Mouse (Mus musculus): ENCODE results near the gene Dclre1a. TPM values are rescaled to one million over a fixed set of nuclear protein-coding genes. Genes with fewer than 3 reads are reported as not detected.

Gene Dclre1a
- polyA plus RNA-seq, 1 experiment: 8.4 TPM

DNA sequence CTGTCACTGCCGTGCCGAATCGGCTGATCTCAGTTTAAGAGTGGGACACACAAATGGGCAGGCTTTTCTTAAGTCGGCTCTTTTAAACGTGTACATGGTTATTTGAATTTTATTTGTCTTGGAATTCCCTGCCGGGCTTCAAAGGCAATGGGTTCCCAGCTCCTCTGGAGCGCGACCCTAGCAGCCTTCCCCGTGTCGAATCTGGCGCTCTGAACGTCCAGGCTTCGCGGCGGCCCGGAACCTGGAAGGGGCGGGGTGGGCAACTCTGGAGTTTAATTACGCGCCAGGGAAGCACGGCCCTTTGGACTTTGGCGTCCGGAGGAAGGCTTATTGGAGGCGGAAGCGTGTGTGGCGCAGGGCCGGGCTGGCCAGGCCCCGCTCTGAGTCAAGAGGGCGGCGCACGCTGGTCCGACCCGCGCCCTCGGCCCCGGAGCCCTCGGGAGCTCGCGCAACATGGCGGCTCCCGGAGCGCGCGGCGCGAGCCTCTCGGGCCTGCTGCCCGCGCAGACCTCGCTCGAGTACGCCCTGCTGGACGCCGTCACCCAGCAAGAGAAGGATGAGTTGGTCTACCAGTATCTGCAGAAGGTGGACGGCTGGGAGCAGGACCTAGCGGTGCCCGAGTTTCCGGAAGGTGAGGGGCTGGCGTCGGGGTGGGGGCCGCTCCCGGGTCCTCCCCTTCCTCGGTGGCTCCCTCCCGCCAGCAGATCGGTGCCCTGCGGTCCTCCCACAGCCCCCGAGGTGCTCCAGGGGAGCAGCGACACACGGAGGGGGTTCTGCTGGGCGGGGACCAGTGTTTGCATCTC lies 409 bp upstream of the Dclre1a start, which contains the start of gene Nhlrc2:
TSS of gene Nhlrc2 (plus strand) at position 32 of the 803 bp plus-strand sequence.
- under 1% methylated on average over 69 of the region's 69 CpGs for WGBS
- H3K27ac ChIP-seq (ENCODE audit: insufficient read depth, low read length): peak within 1 kb of the TSS; percentile 77

DNA sequence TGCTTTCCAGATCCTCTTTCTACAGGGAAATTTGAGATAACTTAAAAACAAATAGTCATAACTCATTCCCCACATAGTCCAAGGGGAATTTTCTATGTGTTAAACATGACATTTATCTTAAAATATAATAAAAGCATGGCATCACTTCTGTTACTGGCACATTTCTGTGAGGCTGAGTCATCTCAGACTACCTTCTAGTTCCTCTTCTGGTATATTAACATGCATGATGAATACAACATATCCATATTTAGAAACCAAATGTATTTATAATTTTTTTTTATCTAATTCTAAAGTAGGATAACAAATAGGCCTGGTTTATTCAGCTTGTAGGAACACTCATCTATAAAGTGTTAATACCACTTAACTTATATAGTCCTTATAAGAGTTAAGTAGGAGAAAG lies 2.0 kb downstream of the Dclre1a start:
- H3K27ac ChIP-seq (ENCODE audit: insufficient read depth, low read length): no peak overlapping the region
- no peaks in the 10 kb centered on the region for H3K4me1 ChIP-seq (ENCODE audit: control insufficient read depth, insufficient read depth, low read length)
- H3K27me3 ChIP-seq (ENCODE audit: control insufficient read depth, insufficient read depth, low read length): no peaks in the 10 kb centered on the region
- TF ChIP-seq POLR2A (IDR thresholded peaks at IDR 0.05; ENCODE audit: borderline replicate concordance, insufficient read depth, low read length): no peak
- no peak for TF ChIP-seq CTCF (IDR thresholded peaks at IDR 0.05; ENCODE audit: borderline replicate concordance, insufficient read depth, low read depth, low read length)
- DNase-seq: no peak
- no peak overlapping the region for H3K4me3 ChIP-seq (replicated peaks; ENCODE audit: insufficient read depth, low read depth, low read length)

More for the DNA sequence above, 409 bp upstream of the Dclre1a start, which contains the start of gene Nhlrc2:
- Histone ChIP-seq H3K4me1 (ENCODE audit: control insufficient read depth, insufficient read depth, low read length) (no peaks in the 10 kb centered on the region), H3K4me3 (replicated peaks; ENCODE audit: insufficient read depth, low read depth, low read length) (peak within 1 kb of the TSS; percentile 95), H3K27me3 (ENCODE audit: control insufficient read depth, insufficient read depth, low read length) (no peaks in the 10 kb centered on the region)
- TF ChIP-seq CTCF (IDR thresholded peaks at IDR 0.05; ENCODE audit: borderline replicate concordance, insufficient read depth, low read depth, low read length) (no peak), POLR2A (IDR thresholded peaks at IDR 0.05; ENCODE audit: borderline replicate concordance, insufficient read depth, low read length) (peak; percentile 41; the same call in 1 of the 2 replicates)
- DNase-seq: peak; percentile 83 to 90

DNA sequence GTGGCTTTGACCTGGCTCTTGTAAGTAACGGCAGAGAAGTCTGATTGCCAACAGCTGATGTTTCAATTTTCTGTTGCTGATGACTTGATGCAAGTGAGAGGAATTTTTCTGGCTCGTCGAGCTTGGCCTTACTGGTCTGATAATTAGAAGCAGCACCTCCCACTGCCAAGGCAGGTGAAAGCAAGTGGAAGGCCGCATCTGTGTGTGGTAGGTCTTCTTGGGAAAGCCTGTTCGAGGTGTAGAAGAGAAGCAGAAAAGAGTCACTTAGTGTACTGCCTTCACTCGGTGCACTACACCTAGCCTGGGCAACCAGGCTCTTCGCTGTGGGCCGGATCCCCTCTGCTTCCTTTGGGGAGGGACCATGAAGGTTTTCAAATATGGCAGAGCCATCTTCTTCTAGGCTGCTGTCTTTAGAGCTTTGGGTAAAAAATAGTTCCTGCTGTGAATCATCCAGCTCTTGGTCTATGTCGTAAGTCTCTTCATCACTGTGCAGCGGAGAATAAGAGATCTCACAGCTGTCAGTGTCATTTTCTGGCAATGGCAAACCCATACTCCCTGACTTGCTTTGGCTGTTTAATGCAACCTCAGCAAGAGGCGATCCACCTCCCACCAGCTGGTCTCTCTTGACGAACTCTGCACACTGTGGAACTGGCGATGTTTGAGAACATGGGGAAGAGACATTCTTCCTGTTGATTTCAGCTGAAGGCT lies 3.2 kb downstream of the Dclre1a start:
- 71% methylated on average over 13 of the region's 13 CpGs for WGBS
- H3K27ac ChIP-seq (ENCODE audit: insufficient read depth, low read length): no peak overlapping the region
- no peaks in the 10 kb centered on the region for H3K27me3 ChIP-seq (ENCODE audit: control insufficient read depth, insufficient read depth, low read length)
- no peaks in the 10 kb centered on the region for H3K4me1 ChIP-seq (ENCODE audit: control insufficient read depth, insufficient read depth, low read length)
- no peak for TF ChIP-seq POLR2A (IDR thresholded peaks at IDR 0.05; ENCODE audit: borderline replicate concordance, insufficient read depth, low read length)
- TF ChIP-seq CTCF (IDR thresholded peaks at IDR 0.05; ENCODE audit: borderline replicate concordance, insufficient read depth, low read depth, low read length): no peak
- no peak for DNase-seq
- no peak overlapping the region for H3K4me3 ChIP-seq (replicated peaks; ENCODE audit: insufficient read depth, low read depth, low read length)

DNA sequence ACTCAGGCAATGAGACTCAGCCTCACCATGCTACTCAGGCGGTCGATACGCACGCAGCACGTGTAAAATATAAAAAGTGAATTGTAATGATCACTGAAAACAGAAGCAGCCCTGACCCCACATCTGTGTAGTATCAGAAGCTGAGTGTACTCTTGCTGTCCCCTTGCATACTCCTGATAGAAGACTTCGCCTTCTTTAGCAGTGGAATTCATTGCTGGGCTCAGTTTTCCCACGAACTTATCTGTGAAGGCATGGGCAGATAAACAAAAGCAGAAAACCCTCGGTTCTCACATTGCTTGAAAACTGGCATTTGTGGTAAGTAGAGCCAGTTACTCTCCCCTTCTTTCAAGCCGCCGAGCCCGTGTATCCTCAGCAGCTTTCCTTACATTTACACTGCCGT lies 4.7 kb downstream of the Dclre1a start:
- no peak overlapping the region for H3K4me3 ChIP-seq (replicated peaks; ENCODE audit: insufficient read depth, low read depth, low read length)
- no peaks in the 10 kb centered on the region for H3K27me3 ChIP-seq (ENCODE audit: control insufficient read depth, insufficient read depth, low read length)
- 93% methylated on average over 12 of the region's 12 CpGs for WGBS
- H3K27ac ChIP-seq (ENCODE audit: insufficient read depth, low read length): no peak overlapping the region
- no peak for TF ChIP-seq POLR2A (IDR thresholded peaks at IDR 0.05; ENCODE audit: borderline replicate concordance, insufficient read depth, low read length)
- no peak for TF ChIP-seq CTCF (IDR thresholded peaks at IDR 0.05; ENCODE audit: borderline replicate concordance, insufficient read depth, low read depth, low read length)
- no peak for DNase-seq
- no peaks in the 10 kb centered on the region for H3K4me1 ChIP-seq (ENCODE audit: control insufficient read depth, insufficient read depth, low read length)

DNA sequence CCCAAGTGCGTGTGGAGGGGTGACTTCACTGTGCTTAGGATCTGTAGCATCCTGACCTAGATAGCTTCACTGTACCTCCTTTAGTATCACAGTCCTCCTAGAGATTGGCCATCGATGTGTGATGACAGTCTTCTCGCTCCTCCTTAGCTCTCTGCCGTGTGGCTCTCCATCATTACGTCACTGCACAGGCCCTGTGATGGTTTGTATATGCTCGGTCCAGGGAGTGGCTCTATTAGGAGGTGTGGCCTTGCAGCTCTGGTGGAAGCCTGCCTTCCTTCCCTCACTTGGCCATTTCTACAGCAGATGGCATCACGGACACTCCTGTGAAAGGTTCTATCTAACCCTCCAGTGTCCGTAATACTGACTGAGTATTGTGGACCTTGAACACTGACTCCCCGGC lies 12.3 kb downstream of the Dclre1a start:
- no peak for DNase-seq
- H3K4me1 ChIP-seq (ENCODE audit: control insufficient read depth, insufficient read depth, low read length): 0 out of 2 replicates have a peak, but pooled peaks cover 2% of the 10 kb centered on the region
- H3K27ac ChIP-seq (ENCODE audit: insufficient read depth, low read length): no peak overlapping the region
- no peak overlapping the region for H3K4me3 ChIP-seq (replicated peaks; ENCODE audit: insufficient read depth, low read depth, low read length)
- WGBS: 88% methylated on average over 9 of the region's 9 CpGs
- no peak for TF ChIP-seq POLR2A (IDR thresholded peaks at IDR 0.05; ENCODE audit: borderline replicate concordance, insufficient read depth, low read length)
- no peak for TF ChIP-seq CTCF (IDR thresholded peaks at IDR 0.05; ENCODE audit: borderline replicate concordance, insufficient read depth, low read depth, low read length)
- no peaks in the 10 kb centered on the region for H3K27me3 ChIP-seq (ENCODE audit: control insufficient read depth, insufficient read depth, low read length)

DNA sequence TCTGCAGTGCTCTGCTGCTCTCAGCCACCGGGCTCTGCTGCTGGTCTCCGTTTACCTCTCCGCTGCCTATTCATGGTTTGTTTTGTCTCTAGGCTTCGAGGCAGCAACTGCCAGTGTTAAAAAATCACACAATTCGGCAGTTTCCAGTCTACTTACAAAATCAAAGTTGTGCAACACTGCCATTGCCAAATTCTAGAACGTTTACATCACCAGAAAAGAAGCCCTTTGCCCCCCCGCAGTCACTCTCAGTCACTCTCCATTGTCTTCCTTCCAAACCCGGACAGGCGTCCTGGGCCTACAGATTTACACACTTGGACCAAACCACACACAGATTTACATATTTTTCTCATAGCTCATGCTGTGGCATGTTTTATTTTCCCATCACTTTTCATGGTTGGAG lies 13.0 kb downstream of the Dclre1a start:
- no peak for DNase-seq
- TF ChIP-seq CTCF (IDR thresholded peaks at IDR 0.05; ENCODE audit: borderline replicate concordance, insufficient read depth, low read depth, low read length): no peak
- TF ChIP-seq POLR2A (IDR thresholded peaks at IDR 0.05; ENCODE audit: borderline replicate concordance, insufficient read depth, low read length): no peak
- 50% methylated on average over 9 of the region's 9 CpGs for WGBS

DNA sequence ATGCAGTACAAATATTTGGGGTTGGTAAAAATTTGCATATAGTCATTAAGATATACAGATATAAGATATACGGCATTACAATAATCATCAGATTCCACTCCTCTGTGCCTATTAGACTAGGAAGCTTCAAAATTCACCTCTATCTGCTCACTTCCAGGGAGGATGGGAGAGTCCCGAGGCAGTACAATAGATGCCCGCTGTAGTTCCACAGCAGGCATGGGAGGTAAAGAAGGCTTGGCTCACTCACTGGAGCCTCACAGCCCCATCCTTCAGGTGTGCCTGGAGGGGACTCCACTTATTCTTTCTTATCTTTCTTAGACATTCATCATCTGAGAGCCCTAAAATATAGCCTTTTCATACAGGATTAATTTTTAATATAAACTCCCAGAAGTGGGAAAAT lies 13.7 kb downstream of the Dclre1a start:
- 83% methylated on average over 3 of the region's 3 CpGs for whole genome bisulfite sequencing
- TF ChIP-seq CTCF (IDR thresholded peaks at IDR 0.05; ENCODE audit: borderline replicate concordance, insufficient read depth, low read depth, low read length): no peak
- no peak for TF ChIP-seq POLR2A (IDR thresholded peaks at IDR 0.05; ENCODE audit: borderline replicate concordance, insufficient read depth, low read length)
- no peaks in the 10 kb centered on the region for H3K27me3 ChIP-seq (ENCODE audit: control insufficient read depth, insufficient read depth, low read length)
- H3K4me3 ChIP-seq (replicated peaks; ENCODE audit: insufficient read depth, low read depth, low read length): no peak overlapping the region
- no peak overlapping the region for H3K27ac ChIP-seq (ENCODE audit: insufficient read depth, low read length)
- no peak for DNase-seq
- 0 out of 2 replicates have a peak, but pooled peaks cover 2% of the 10 kb centered on the region for H3K4me1 ChIP-seq (ENCODE audit: control insufficient read depth, insufficient read depth, low read length)

More for the DNA sequence above, 13.0 kb downstream of the Dclre1a start:
- Histone ChIP-seq H3K27me3 (ENCODE audit: control insufficient read depth, insufficient read depth, low read length) (no peaks in the 10 kb centered on the region), H3K4me1 (ENCODE audit: control insufficient read depth, insufficient read depth, low read length) (0 out of 2 replicates have a peak, but pooled peaks cover 2% of the 10 kb centered on the region), H3K27ac (ENCODE audit: insufficient read depth, low read length) (no peak overlapping the region), H3K4me3 (replicated peaks; ENCODE audit: insufficient read depth, low read depth, low read length) (no peak overlapping the region)

Data from cerebellum, adult 2 months (tissue).